Mouse (Mus musculus) hindbrain, embryonic 14.5 days (tissue): ENCODE data around the gene Smc3. TPM values are rescaled to one million over a fixed set of nuclear protein-coding genes. Genes with fewer than 3 reads are reported as not detected.

Experiments used
- ATAC-seq: fragments of 200-750 bp; cut with Nextera tagmentation; 2 replicates; pipeline ENCODE4 v1.8.0; 2017; ENCODE audit warnings: moderate number of reproducible peaks, mild to moderate bottlenecking, moderate TSS enrichment, moderate library complexity; ENCODE audit not compliant: low FRiP score
- DNase-seq: peaks from one replicate; pipeline ENCODE4 v3.0.0-alpha.2; 2015; ENCODE audit warnings: low spot score
- H3K27ac ChIP-seq: fragments of 300-500 bp; sonication (generic); 2 replicates; pipeline ENCODE4 v1.5.1; 2014; ENCODE audit warnings: mild to moderate bottlenecking, moderate library complexity
- H3K27me3 ChIP-seq: fragments of 300-500 bp; sonication (generic); 2 replicates; pipeline ENCODE4 v1.6.1; 2014; ENCODE audit warnings: mild to moderate bottlenecking, low read length, mixed read lengths; ENCODE audit not compliant: control insufficient read depth, insufficient read depth
- H3K36me3 ChIP-seq: fragments of 300-500 bp; sonication (generic); replicated peaks from 2 replicates; pipeline ENCODE4 v1.6.1; 2014; ENCODE audit not compliant: control insufficient read depth, insufficient read depth
- H3K4me1 ChIP-seq: fragments of 300-500 bp; sonication (generic); replicated peaks from 2 replicates; pipeline ENCODE4 v1.6.1; 2014; ENCODE audit warnings: antibody characterized with exemption, low read length, mixed read lengths; ENCODE audit not compliant: control insufficient read depth, insufficient read depth
- H3K4me2 ChIP-seq: fragments of 300-500 bp; sonication (generic); replicated peaks from 2 replicates; pipeline ENCODE4 v1.6.1; 2014; ENCODE audit warnings: mild to moderate bottlenecking, moderate library complexity
- H3K4me3 ChIP-seq: fragments of 300-500 bp; sonication (generic); replicated peaks from 2 replicates; pipeline ENCODE4 v1.5.1; 2014; ENCODE audit warnings: mild to moderate bottlenecking, low read length
- H3K9ac ChIP-seq: fragments of 300-500 bp; sonication (generic); 2 replicates; pipeline ENCODE4 v1.6.1; 2014
- H3K9me3 ChIP-seq: fragments of 300-500 bp; sonication (generic); 2 replicates; pipeline ENCODE4 v1.6.1; 2016; ENCODE audit warnings: low read length; ENCODE audit not compliant: control insufficient read depth
- WGBS: fragments of 180-500 bp; shearing (Covaris S2); extraction: QIAGEN DNeasy Blood & Tissue Kit; methylation state at CpG from one replicate; pipeline ENCODE4 v1.1.7; 2014; 5-methylcytosine and 5-hydroxymethylcytosine counted together
- polyA plus RNA-seq: library from polyadenylated mRNA; unstranded; fragments of >200 nt; fragmentation: Nextera tagmentation; extraction: Ambion mirVana; gene quantifications from 2 replicates; pipeline ENCODE4 v1.2.1, GENCODE M21; 2014

Gene Smc3
- polyA plus RNA-seq, 1 experiment from 2014 or later, result 53.1 TPM

DNA sequence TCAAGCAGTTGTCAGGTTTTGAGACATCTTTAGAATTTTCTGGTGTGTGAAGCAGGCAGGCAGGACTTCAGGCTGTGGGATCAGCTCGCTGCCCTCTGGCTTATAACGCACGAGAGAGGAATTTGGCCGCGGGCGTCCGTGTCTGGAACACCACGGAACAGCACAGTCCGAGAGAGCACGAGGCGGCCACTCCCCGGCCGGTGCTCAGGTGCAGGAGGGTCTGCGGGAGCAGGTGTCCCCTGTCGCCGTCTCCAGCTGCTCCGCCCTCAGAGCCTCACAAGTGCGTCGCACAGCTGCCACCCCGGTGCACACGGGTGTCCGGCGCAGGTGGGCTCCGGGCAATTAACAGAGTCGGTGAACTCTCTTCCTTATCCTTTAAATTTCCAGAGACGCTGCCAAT lies 76.0 kb downstream of the Smc3 start:
- no peak for DNase-seq
- no peak overlapping the region; the same call in 1 of the 2 replicates for H3K9ac ChIP-seq
- H3K36me3 ChIP-seq, result no peaks in the 10 kb centered on the region
- peaks cover 59% of the 10 kb centered on the region for H3K27me3 ChIP-seq
- H3K4me3 ChIP-seq, result peak overlapping the region; percentile 60
- H3K27ac ChIP-seq, result no peak overlapping the region
- ATAC-seq, result no peak
- 3% methylated on average over 26 of the region's 26 CpGs for WGBS
- H3K4me1 ChIP-seq, result peaks cover 12% of the 10 kb centered on the region
- H3K9me3 ChIP-seq, result no peaks in the 10 kb centered on the region
- H3K4me2 ChIP-seq, result peak overlapping the region; percentile 100

DNA sequence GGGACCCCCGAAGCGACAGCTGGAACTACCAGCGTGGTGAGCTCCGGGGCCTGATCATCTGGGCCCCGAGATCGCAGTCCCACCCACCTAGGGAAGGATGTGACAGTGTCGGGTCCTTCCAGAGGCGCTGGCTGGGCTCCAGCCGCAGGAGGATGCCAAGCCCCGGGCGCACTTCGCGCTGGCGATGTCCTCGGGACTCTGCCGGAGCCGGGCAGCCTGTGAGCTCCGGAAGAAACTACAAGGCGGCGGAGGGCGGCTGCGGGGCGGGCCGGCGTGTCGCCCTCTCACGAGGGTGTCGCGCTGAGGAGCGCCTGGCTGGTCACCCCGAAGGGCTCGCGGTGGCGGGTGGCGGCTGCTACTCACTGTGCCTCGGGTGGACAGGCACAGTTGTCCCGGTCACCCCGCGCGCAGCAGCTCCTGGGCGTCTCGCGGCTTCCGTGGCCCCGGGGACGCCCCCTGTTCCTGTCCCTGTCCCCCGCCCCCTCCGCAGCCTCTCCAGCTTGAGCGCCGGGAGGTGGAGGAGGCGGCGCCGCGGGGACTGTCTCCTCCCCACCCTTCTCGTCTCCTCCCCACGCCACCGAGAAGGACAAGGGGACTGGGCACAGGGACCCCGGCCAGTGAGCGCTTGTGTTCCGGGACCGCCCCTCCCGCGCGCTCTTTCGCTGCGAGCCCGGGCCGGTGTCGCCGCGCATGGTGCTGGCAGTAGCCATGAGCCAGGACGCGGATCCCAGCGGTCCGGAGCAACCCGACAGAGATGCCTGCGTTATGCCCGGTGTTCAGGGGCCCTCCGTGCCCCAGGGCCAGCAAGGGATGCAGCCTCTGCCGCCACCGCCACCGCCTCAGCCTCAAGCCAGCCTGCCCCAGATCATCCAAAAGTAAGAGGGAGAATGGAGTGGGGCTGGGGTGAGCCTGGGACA lies 76.8 kb downstream of the Smc3 start, which contains the start of gene Rbm20:
Gene Rbm20 (plus strand): TSS at position 589 of the 917 bp plus-strand sequence.
- H3K4me1 ChIP-seq, result peaks cover 12% of the 10 kb centered on the region
- peak within 1 kb of the TSS; percentile 100 for H3K4me2 ChIP-seq
- H3K9me3 ChIP-seq, result no peaks in the 10 kb centered on the region
- peak within 1 kb of the TSS; percentile 60 for H3K4me3 ChIP-seq
- no peaks in the 10 kb centered on the region for H3K36me3 ChIP-seq
- H3K27me3 ChIP-seq, result peaks cover 59% of the 10 kb centered on the region
- H3K9ac ChIP-seq, result peak within 1 kb of the TSS; percentile 62
- under 1% methylated on average over 71 of the region's 82 CpGs for WGBS
- H3K27ac ChIP-seq, result no peak within 1 kb of the TSS
- peak; percentile 56 for DNase-seq
- ATAC-seq, result peak; percentile 72; the same call in 1 of the 2 replicates

DNA sequence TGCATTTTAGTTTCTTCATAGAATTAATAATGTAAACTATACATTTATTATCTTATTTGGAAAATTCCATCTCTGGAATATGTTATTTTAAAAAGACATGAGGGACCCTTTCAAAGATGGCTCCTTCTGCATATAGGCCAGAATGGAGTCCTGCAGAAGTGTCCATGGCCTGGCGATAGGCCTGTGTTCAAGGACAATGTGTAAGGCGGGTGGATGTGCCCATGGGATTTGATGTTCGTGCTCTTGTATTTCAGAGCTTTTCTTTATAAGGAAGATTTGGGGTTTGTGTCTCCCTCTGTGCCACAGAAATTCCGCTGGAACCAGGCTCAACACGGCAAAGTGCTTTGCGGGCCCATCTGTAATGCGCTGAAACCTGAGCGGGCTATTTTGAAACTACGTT lies 79.0 kb downstream of the Smc3 start:
- ATAC-seq (no peak), DNase-seq (no peak)
- Histone ChIP-seq H3K4me1 (peaks cover 12% of the 10 kb centered on the region), H3K4me2 (no peak overlapping the region), H3K27ac (no peak overlapping the region), H3K27me3 (peaks cover 47% of the 10 kb centered on the region), H3K4me3 (no peak overlapping the region), H3K9ac (no peak overlapping the region), H3K9me3 (no peaks in the 10 kb centered on the region), H3K36me3 (no peaks in the 10 kb centered on the region)
- 89% methylated on average over 9 of the region's 9 CpGs for WGBS

DNA sequence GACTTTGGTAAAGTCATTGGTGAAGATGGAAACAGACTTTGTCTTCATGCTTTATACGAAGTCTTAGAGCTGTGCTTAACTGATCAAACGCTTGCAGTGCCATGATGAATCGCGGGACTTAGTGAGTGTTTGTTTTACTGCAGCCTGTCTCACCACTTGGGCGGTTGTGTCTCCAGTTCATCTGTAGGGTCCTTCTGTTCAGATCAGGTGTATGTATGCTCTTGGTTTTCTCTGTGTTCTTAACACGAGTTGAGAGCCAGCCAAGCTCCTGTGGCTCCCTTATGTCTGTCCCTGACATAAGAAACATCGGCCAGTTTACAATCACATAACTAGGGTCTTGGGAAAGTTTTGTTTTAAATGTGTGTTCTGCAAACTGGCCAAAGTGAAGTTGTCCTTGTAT lies 79.8 kb downstream of the Smc3 start:
- no peak overlapping the region for H3K27ac ChIP-seq
- peaks cover 39% of the 10 kb centered on the region for H3K27me3 ChIP-seq
- H3K9ac ChIP-seq, result no peak overlapping the region
- H3K4me1 ChIP-seq, result peaks cover 12% of the 10 kb centered on the region
- H3K4me3 ChIP-seq, result no peak overlapping the region
- DNase-seq (no peak), ATAC-seq (no peak)
- H3K9me3 ChIP-seq, result no peaks in the 10 kb centered on the region
- WGBS, result 88% methylated on average over 7 of the region's 7 CpGs
- H3K4me2 ChIP-seq, result no peak overlapping the region
- H3K36me3 ChIP-seq, result no peaks in the 10 kb centered on the region

DNA sequence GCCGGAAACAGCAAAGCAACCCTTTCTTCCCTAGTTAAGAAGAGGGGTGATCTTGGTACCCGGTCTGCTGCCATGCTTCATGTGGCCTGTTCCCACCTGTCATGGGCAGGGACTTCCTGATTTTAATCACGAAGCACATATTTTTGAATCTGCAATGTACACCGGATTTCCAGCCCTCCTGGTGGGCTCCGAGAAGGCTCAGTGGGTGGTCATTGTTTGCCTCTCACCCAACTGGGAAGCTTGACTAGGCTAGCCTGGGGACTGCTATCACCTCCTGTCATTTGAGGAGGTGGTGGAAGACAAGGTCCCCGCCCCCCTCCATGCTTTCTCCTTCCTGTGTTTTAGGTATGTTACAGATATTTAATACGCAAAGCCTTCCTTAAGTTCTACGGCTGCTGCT lies 82.2 kb downstream of the Smc3 start:
- no peak for ATAC-seq
- H3K36me3 ChIP-seq, result no peaks in the 10 kb centered on the region
- no peak overlapping the region for H3K4me2 ChIP-seq
- H3K9me3 ChIP-seq, result no peaks in the 10 kb centered on the region
- no peak overlapping the region for H3K4me3 ChIP-seq
- peaks cover 15% of the 10 kb centered on the region for H3K27me3 ChIP-seq
- H3K9ac ChIP-seq, result no peak overlapping the region
- peaks cover under 1% of the 10 kb centered on the region; the same call in 1 of the 2 replicates for H3K4me1 ChIP-seq
- 45% methylated on average over 8 of the region's 8 CpGs for WGBS
- DNase-seq, result no peak
- no peak overlapping the region for H3K27ac ChIP-seq

DNA sequence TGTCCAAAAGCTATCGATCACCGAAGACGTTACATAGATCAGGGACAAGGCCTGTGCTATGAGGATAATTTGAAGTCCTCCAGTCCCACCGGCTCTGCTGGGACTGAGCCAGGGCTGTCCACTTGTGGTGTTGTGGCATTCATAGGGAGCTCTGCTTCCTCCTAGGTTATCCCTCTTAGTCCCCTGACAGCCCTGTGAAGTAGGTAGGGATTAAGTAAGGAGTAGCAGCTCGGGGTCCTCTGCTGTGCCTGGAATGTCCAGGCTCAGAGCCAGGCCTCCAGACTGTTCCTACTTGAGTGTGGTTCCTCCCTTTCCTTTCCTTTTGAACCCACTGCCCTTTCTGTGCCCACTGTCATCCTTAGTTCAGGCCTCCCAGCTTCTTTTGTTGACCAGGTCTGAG lies 87.4 kb downstream of the Smc3 start:
- WGBS, result 86% methylated on average over 5 of the region's 5 CpGs

DNA sequence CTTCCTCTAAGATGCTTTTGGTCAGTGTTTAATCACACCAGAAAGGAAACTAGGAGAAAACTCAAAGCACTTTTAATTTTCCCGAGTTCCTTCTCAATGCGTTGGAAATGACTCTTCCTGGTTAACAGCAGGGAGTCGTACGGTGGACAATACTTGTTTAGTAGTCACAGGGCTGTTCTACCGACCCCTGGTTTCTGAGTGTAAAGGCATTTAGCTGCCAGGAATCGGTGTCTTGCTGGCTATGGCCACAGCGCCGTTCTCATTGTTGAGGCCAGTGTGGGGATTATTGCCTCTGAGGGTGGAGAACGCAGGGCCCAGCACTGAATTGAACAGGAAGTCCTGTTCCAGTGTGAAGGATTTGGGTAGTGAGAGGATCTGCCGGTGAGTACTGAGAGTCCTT lies 90.6 kb downstream of the Smc3 start:
- WGBS, result 57% methylated on average over 10 of the region's 10 CpGs

More for the DNA sequence above, 87.4 kb downstream of the Smc3 start:
- no peak overlapping the region for H3K4me2 ChIP-seq
- H3K9me3 ChIP-seq, result no peaks in the 10 kb centered on the region
- no peaks in the 10 kb centered on the region for H3K4me1 ChIP-seq
- no peak for DNase-seq
- H3K4me3 ChIP-seq, result no peak overlapping the region
- H3K36me3 ChIP-seq, result no peaks in the 10 kb centered on the region
- no peak overlapping the region for H3K27ac ChIP-seq
- H3K27me3 ChIP-seq, result no peaks in the 10 kb centered on the region
- ATAC-seq, result no peak
- H3K9ac ChIP-seq, result no peak overlapping the region

DNA sequence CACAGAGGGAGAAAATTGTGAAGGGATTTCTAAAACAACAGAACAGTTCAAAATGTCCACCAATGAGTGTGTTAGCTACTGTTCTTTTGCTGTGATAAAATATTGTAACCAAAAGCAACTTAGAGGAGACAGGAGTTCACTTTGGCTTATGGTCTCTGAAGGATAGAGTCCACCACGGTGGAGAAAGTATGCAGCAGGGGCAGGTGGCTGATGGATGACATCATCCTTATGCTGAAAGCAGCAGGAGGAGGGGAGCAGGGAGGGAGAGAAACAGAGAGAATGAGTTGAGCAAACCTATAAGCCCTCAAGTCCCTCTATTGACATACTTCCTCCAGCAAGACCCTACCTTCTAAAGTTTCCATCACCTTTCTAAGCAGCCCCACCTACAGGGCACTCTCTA lies 93.8 kb downstream of the Smc3 start:
- Histone ChIP-seq H3K4me3 (no peak overlapping the region), H3K36me3 (no peaks in the 10 kb centered on the region), H3K4me1 (peaks cover 3% of the 10 kb centered on the region; the same call in 1 of the 2 replicates), H3K9ac (no peak overlapping the region), H3K27ac (no peak overlapping the region), H3K27me3 (no peaks in the 10 kb centered on the region), H3K9me3 (no peaks in the 10 kb centered on the region), H3K4me2 (no peak overlapping the region)
- DNase-seq (no peak), ATAC-seq (no peak)
- WGBS, result 29% methylated on average over 1 of the region's 1 CpGs

More for the DNA sequence above, 90.6 kb downstream of the Smc3 start:
- Histone ChIP-seq H3K9me3 (no peaks in the 10 kb centered on the region), H3K9ac (no peak overlapping the region), H3K27ac (no peak overlapping the region), H3K4me1 (no peaks in the 10 kb centered on the region), H3K4me3 (no peak overlapping the region), H3K27me3 (no peaks in the 10 kb centered on the region), H3K36me3 (no peaks in the 10 kb centered on the region), H3K4me2 (no peak overlapping the region)
- ATAC-seq, result no peak
- DNase-seq, result no peak
